Mouse (Mus musculus): Measurements from ENCODE around the gene Xntrpc.

Gene Xntrpc

DNA sequence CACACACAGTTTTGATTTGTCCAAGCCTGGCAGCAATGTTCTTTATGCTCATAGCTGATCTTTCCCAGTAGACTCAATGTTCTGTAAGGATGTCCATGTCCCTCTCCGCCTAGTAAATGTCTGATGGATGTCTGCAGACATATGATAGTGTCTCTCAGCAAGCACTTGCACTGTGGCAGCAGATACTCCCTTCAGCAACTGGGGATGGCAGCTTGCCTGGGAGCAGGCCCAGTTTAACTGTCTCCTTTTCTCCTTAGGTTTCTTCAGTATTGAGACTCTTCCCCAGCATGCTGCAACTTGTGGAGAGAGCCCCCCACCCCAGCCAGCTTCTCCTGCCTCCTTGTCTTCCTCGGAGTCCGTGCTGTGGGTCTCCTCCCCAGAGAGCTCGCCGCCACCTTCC is 16.3 kb downstream of the Xntrpc start:
- DNase-seq (ENCODE audit: low spot score in 2 of 2) = no peak

DNA sequence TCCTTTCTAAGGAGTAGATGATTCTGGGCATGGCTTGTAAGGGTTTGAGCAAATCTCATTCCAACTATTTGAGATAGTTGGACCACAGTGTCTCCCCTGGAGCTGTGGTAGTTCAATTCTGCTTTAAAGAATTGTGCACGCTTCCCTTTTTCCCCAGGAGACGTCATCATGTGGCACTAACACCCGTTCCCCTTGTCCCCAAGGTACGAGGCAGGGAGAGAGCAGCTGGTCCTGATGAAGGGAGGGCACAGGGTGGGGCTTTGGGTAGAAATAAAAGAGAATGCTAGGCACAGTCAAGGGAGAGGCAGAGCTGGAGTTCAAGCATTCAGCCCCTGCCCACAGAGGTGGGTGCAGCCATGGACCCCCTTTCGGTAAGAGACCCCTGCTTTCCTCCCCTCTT is 17.3 kb downstream of the Xntrpc start, which contains the start of gene Trpc2:
Trpc2 (plus strand) TSS at position 301 of the 400 bp plus-strand sequence.
- DNase-seq (ENCODE audit: low spot score in 2 of 2) = no peak

DNA sequence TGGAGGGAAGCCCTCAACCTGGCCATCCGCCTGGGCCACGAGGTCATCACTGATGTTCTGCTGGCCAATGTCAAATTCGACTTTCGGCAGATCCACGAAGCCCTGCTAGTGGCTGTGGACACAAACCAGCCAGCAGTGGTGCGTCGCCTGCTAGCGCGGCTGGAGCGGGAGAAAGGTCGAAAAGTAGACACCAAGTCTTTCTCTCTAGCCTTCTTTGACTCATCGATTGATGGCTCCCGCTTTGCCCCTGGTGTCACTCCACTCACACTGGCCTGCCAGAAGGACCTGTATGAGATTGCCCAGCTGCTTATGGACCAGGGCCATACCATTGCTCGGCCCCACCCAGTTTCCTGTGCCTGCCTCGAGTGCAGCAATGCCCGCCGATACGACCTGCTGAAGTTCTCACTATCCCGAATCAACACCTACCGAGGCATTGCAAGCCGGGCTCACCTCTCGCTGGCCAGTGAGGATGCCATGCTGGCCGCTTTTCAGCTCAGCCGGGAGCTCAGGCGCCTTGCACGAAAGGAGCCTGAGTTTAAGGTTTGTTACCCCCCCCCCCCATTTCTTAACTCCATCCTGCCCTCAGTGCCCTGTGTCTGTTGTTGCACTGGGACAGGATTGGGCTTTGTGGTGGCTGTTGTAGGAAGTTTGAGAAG is 18.7 kb downstream of the Xntrpc start:
- DNase-seq (ENCODE audit: low spot score in 2 of 2) = no peak

DNA sequence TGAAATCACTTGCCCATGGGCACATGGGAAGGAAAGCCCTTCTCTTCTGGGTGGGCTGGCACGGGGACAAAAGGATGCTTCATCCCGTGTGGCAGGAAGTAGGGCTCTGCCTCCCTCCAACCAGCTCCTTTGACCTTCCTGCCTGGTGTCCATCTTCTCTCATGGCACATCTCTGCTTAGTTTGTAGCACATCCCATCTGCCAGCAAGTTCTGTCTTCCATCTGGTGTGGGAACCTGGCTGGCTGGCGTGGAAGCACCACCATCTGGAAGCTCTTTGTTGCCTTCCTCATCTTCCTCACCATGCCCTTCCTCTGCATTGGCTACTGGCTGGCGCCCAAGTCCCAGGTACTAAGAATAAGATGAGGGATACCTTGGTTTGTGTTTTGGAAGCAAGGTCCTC is 21.8 kb downstream of the Xntrpc start:
- no peak for DNase-seq (ENCODE audit: low spot score in 2 of 2)

DNA sequence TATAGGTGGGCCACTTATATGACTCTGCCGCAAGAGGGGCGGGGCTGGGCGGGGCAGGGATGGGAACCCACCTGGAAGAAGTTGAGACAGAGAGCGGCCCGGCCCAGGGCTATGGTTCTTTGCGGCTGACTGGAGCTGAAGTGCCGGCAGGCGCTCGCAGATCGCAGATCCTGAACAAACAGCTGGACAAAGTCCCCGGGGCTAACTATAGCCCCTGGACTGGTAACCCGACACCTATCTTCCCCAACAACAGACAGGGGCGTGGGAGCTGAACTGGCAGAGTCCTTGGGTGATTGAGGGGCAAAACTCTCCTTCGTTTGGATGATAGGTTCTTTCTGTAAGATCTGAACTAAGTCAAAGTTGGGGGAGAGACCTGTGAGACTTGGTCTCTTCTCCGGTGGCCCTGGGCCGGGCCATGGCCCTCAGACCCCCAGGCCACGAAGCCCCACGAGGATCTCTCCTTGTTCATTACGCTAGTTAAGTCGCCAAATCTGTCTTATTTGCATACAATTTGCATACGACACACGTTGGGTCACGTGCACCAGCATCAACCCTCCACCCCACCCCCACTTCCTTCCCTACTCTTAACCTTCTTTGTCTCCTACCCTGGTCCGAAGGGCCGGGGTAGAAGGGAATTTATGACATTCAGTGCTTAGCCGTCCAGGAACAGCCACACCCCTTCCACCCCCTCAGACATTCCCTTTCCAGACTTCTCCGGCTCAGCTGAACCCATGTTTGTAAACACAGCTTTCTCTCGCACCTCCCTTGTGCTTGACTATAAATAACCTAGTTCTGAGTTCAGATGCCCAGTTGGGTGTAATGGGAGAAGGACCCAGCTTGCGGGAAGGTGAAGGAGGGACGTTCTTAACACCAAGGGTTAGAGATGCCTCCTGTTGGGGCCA is 34.5 kb downstream of the Xntrpc start:
- peak; percentile 48 to 50 for DNase-seq (ENCODE audit: low spot score in 2 of 2)

DNA sequence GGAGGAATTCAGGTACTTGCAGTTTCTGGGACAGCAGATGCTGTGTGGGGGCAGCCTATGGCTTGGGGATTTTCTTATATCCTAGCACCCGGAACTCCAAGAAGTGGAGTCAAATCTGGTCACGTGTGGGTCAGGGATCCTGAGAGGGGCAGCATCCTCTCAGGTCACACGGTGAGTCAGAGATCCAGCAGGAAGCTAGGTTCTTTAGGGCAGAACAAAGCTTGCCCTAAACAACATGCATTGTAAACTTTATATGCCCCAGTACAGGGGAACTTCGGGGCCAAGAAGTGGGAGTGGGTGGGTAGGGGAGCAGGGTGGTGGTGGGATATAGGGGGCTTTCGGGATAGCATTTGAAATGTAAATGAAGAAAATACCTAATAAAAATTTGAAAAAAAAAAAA is 35.4 kb downstream of the Xntrpc start:
- no peak for DNase-seq (ENCODE audit: low spot score in 2 of 2)

DNA sequence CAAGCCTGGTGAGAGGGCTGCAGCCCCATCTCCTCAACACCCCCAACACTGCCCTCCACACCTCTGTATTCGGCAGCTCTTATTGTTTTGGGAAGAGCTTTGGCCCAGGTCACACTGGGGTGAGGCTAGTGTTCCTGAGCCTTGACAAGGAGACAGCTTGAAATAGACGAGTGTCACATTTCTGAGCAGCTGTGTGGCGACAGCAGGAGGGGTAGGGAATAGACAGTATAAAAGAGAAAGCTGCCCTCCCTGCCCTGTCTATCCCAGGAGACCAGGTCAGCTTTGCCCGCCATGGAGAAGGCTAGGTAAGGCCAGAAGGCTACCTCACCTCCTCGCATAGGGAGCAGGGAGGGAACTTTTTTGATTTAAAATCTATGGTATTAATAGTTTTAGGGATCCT is 36.0 kb downstream of the Xntrpc start, which contains the start of gene Art1:
Art1 (plus strand) TSS at position 257 of the 400 bp plus-strand sequence.
- peak; percentile 67 to 72 for DNase-seq (ENCODE audit: low spot score in 2 of 2)

DNA sequence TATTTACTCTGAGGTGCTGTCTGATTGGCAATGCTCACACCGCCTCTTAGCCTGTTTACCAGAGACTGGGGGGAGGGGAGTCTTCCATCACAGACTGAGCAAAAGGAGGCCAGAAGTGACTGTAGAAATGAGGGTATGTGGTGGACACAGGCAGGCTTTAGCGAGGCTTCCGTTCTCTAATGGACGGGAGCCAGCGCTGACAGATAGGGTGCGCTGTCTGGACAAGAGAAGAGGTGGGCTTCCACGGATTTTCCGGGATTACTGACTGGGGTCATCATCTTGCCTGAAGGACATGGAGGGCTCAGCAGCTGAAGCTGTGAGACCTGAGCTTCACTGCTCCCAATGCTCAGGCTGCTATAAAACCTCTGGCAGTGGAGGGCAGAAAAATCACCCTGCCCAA is 36.7 kb downstream of the Xntrpc start:
- DNase-seq (ENCODE audit: low spot score in 2 of 2) = no peak

DNA sequence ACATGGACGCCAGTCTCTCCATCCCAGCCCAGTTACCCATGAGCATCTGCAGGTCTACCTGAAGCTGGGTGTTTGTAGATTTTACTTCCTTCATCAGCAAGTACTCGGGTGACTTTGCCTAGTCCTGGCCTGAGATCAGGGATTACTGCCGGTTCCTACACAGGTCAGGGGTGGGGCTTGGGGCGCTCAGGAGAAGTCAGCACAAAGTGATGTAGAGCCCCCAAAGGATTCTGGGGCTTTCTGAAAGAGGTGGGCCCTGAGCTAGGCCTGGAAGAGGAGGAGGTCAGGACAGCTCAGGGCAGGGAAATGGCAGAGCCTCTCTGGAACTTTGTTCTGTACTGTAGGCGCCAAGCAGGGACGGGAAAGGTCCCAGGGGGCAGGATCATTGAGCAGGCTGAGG is 37.2 kb downstream of the Xntrpc start:
- DNase-seq (ENCODE audit: low spot score in 2 of 2) = no peak

DNA sequence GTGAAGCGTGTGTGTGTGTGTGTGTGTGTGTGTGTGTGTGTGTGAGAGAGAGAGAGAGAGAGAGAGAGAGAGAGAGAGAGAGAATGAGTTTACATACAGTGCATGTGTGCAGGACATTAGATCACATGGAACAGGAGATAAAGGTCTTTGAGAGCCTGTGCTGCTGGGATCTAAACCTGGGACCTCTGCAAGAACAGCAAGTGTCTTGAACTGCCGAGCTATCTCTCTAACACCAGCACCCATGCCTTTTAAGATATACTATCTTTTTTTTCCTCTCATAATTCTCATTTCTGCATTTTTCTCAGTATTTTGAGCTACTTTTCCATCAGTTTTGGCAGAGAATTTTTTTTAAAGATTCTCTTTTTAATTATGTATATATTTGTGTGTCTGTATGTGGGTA is 38.0 kb downstream of the Xntrpc start:
- DNase-seq (ENCODE audit: low spot score in 2 of 2) = no peak

DNA sequence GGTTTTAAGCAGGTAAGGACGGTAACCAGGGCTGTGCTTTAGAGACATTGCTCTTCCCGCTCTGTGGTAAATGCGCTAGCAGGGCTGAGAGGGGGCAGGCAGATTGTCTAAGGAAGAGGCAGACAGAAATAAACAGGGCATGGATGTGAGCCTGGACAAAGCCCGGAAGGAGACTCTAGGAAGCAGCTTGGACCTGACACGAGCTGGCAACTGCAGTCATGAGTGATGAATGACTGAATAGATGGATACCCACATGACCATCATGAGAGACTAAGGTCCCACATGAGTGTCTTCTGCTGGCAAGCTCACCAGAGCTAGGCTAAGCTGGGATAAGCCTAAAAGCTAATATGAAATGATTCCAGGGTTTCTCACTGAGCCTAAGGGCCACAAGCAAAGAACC is 38.6 kb downstream of the Xntrpc start:
- no peak for DNase-seq (ENCODE audit: low spot score in 2 of 2)

DNA sequence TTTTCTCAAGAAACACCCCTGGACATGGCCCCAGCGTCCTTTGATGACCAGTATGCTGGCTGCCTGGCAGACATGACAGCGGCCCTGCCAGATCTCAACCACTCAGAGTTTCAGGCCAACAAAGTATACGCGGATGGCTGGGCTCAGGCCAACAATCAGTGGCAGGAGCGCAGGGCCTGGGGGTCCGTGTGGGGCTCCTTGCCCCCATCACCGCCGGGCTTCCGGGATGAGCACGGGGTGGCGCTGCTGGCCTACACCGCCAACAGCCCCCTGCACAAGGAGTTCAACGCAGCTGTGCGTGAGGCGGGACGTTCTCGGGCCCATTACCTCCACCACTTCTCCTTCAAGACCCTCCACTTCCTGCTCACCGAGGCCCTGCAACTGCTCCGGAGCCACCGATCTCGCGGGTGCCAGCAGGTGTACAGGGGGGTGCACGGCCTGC is 41.2 kb downstream of the Xntrpc start:
- DNase-seq (ENCODE audit: low spot score in 2 of 2) = no peak

DNA sequence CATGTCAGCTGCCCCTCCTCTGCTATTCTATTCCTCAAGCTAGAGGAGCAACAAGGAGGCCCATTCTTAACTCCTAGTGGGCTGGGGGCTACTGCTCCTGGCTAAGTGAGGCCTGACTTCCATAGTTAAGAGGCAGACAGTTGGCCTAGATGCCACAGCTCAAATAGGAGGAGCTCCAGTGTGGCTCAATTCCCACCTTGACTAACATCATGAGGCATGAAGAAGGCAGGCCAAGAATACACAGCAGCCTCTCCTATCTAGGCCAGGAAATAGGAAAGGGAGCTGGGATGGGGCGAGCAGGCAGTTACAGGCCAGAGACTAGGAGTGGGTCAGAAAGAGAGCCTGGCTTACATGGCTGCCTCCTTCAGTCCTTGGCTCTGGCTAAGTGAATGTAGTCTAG is 42.7 kb downstream of the Xntrpc start:
- no peak for DNase-seq (ENCODE audit: low spot score in 2 of 2)

DNA sequence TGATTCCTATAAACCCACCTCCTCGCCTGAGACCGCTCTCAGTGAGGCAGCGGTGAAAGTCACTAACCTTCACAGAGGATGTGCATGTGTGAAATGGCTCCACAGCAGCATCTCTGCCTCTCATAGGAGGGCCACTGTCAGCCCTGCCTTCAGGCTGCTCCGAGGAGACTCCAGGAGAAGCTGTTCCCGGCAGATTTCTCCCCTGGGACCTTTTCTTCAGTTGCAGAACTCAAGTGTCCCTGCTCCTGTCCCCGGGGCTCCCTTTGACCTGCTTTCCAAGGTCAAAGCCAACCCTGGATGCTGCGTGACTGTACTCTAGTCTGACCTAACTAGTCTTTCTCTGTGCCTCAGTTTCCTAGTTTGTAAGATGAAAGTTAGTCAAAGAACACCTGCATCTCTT is 43.7 kb downstream of the Xntrpc start, which contains the start of gene Art5:
Art5 (minus strand) TSS at position 319 of the 400 bp plus-strand sequence.
- DNase-seq (ENCODE audit: low spot score in 2 of 2) = no peak

DNA sequence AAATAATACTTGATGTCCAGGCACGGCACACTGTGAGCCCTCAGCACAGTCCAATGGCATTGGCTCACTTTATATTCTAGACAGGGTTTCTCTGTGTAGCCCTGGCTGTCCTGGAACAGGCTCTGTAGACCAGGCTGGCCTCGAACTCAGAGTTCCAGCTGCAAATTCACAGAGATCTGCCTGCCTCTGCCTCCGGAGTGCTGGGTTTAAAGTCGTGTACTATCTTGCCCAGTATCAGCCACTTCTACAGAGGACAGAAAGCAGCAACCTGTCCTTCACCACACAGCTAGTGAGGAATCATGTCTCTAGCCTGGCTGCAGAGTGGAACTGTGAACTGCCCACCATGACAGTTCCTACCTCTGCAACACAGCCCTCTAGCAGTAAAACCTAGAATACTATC is 44.2 kb downstream of the Xntrpc start:
- DNase-seq (ENCODE audit: low spot score in 2 of 2) = no peak

DNA sequence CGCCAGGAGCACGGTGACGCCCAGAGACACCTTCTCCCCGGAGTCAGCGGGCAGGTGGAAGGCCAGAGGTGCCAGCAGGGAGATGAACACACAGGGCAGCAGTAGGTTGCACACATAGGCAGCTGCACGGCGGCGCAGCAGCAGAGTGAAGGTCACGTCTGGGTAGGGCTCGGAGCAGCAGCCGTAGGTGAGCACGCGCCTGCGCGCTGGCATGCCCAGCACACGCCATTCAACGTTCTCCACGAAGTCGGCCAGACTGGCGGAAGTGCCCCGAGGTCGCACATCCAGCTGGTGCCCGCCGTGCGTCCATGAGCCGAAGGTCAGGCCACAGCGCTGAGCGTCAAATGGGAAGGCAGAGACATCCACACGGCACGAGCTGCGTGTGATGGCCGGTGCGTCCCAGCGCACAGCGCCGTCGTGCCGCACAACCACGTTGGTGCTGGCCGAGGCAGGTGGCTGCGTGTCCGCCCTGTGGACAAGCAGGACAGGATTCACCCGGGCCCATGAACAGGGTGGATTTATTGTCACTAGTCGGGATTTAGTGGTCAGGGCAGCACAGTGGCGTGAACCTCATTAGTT is 47.7 kb downstream of the Xntrpc start:
- DNase-seq (ENCODE audit: low spot score in 2 of 2) = no peak

DNA sequence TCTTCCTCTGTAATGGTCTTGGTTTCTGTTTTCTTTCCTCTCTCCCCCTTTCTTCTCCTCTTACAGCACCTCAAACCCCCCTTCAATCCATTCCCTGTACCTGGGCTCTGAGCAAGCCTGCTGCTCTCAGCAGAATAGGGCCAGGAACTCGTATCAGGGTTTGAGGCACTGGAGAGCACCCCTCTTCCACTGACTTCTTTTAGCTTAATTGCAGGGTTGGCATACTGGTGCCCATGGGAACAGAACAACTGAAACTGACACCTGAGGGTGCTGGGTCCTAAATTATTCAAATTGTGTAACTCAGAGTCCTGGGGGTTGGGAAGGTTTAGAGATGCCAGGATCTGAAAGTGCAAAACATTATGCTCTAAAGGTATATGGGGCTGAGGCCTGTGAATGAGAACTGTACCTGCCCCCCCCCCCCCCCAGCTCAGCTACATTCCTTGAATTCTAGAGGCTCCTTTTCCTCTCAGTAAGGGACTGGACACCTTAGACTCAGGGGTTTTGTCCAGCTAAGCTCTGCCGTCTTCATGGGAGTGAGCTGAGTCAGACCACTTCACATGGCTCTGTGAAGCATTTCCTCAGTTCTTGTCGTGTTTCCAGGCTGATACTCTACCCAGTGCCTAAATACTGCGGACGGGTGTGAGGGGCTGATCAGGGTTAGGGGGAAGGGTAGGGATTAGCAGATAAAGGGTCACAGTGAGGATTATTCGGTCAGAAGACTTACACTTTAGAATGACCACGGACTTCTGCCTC is 51.2 kb downstream of the Xntrpc start, which contains the start of gene Chrna10:
Chrna10 (minus strand) TSS at position 250 of the 753 bp plus-strand sequence.
- DNase-seq (ENCODE audit: low spot score in 2 of 2) = no peak

DNA sequence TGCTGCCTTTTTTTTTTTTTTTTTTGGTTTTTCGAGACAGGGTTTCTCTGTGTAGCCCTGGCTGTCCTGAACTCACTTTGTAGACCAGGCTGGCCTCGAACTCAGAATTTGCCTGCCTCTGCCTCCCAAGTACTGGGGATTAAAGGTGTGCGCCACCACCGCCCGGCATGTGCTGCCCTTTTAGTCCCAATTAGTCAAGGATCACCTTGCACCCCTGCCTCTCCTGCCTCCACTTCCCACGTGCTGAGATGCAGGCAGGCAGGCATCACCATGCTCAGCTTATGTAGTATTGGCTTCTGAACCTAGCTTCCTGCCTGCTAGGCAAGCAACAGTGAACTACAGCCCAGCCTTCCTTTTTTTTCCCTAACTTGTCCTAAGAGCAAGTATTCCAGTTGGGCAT is 51.9 kb downstream of the Xntrpc start:
- DNase-seq (ENCODE audit: low spot score in 2 of 2) = no peak

DNA sequence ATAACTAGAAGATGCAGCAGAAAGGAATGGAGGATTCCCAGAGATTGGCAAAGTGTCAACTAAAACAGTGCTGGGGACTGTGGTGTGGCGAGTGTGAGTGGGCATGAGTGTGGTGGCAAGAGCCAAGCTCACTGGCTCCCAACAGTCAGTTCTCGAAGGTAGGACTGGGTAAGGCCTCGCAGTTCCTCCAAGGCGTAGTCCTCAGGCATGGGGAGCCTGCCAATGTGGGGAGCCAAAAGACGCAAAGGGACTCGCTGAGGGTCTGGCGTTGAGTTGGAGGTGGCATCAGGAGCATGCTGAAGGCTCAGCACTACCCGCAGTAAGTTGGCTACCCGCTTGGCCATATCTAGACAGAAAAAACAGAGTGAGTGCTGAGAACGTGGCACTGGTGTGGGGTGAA is 54.8 kb downstream of the Xntrpc start:
- no peak for DNase-seq (ENCODE audit: low spot score in 2 of 2)

DNA sequence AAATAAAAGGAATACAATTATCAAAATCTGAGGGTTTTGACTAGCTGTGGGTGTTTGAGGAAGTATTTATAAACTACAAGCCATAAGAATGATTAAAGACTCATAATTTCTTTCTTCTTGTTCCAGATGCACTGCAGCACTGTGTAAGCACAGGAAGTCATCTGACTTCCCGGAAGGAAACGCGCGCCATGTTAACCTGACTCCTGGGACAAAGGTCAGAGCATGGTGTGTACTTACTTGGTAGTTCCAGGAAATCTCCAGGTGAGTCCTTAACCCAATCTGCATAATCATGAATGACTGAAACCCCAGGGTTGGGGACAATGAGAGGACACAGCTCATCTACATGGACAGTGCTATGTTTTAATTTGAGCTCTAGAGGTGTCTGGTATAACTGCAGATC is 66.9 kb downstream of the Xntrpc start:
- DNase-seq (ENCODE audit: low spot score in 2 of 2) = no peak

DNA sequence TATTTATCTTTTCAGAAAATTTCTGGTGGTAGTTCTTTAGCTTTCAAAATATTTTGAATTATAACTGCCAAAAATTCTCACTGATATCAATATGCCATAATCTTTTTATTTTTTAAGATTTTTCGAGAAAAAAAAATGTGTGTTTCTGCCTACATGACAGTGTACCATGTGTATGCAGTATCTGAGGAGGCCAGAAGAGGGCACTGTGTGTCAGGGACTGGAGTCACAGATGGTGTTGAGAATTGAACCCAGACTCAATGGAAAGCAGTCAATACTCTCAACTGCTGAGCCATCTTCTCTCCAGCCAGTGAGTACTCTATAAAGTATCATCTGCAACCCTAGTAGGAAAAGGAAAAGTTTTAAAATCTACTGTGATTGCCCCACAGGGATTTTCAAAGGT is 72.0 kb downstream of the Xntrpc start:
- peak in 1 of 2 experiments; percentile 10 for DNase-seq (ENCODE audit: low spot score in 2 of 2)

DNA sequence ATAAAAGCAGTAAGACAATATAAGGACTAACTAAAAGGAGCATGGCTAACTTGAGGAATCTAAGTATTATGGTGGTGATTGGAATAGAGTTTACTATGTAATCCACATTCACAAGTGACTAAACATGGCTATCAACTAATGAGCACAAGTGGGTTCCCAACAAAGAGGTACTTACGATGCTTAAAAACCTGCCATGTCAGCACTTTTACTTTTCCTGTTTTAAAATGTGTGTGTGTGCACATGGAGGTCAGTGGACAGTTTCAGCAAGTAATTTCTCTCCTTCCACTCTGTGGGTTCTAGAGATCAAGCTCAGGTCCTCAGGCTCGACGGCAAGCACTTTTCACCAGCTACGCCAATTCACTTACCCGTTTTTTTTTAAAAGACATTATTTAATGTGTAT is 72.4 kb downstream of the Xntrpc start:
- no peak for DNase-seq (ENCODE audit: low spot score in 2 of 2)
